Mouse (Mus musculus): ENCODE measurements around the gene Srrm2. TPM values are rescaled to one million over a fixed set of nuclear protein-coding genes. Genes with fewer than 3 reads are reported as not detected.

Gene Srrm2
- total RNA-seq, 4 experiments from 2014 or later: 503 to 777 (median 666) TPM

DNA sequence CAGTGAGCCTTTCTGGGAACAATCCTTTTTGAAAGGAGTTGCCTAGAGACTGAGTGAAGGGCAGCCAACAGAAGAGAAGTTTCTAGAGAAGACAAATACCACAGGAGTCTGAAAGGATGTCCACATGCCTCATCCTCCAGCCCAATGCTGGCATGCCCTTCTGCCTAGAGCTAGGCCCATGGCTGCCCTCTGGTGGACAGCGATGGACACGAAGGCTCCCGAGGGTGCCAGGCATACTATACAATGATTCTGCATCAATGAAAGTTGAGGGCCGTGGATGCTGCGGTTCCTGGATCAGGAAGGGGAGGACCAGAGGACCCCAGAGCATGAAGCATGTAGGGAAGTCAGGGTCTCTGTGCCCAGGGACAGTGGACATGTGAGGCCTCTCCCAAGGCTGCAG lies 63.0 kb downstream of the Srrm2 start:
- no peak for DNase-seq (ENCODE audit: low spot score in 2 of 2)

DNA sequence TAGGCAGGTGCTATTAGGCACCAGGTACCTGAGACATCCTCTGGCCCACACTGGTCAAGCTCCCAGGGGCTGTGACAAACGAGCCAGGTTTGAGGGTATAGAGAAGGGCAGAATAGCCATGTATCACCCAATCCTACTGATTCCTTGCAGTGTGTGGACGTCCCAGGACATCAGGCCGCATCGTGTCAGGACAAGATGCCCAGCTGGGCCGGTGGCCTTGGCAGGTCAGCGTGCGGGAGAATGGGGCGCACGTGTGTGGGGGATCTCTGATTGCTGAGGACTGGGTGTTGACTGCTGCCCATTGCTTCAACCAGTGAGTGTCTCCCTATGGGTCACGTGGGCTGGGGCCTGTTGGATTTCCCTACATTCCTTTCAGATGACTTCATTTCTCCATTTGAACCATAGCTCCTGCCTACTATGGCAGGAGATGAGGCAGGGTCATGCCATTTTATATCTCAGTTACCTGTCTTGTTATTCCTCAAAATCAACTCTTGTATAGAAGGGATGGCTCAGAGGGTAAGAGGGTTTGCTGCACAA lies 64.0 kb downstream of the Srrm2 start:
- DNase-seq (ENCODE audit: low spot score in 2 of 2): no peak

DNA sequence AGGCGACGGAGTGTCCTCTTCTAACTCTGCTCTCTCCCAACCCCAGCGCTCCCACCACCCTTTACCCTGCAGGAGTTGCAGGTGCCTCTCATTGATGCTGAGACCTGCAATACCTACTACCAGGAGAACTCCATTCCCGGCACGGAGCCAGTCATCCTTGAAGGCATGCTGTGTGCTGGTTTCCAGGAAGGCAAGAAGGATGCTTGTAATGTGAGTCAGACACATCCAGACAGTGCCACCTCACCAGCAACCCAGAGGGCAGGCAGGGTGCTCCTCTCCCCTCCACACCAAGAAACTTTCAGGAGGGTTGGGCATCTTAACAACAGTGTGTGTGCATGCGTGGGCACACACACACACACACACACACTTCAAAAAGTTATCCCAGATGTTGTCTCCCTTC lies 66.9 kb downstream of the Srrm2 start:
- DNase-seq (ENCODE audit: low spot score in 2 of 2): no peak

DNA sequence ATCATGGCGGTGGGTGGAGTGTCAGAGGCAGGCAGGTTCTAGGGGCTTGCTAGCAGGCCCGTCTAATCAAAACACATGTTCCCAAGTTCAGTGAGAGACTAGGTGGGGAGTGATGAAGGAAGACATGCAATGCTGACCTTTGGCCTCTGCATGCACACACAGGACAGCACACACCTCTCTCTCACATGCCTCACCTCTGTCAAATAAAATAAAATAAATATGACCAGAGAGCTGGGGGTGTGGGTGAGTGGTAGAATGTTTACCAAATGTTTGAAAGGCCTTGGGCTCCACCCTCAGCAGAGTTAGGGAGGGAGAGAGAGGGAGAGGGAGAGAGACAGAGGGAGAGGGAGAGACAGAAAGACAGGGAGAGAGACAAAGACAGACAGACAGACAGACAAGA lies 67.6 kb downstream of the Srrm2 start:
- DNase-seq (ENCODE audit: low spot score in 2 of 2): no peak

DNA sequence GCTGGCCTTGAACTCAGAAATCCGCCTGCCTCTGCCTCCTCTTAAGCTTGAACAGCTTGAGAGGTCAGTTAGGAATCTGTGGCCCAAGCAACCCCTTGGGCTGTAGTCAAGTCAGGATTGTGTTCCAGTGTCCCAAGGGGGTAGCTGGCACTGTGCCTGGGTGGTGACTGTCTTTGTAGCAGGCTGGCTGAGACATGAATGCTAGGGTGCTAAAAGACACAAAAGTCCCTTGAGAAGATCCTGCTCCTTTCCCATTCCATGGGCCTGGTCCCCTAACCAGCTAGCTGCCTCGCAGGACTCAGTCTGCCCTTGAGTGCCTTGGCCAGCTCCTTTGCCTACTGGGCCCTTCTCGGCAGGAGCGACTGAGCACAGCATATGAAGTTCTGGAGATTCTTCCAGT lies 72.6 kb downstream of the Srrm2 start:
- DNase-seq (ENCODE audit: low spot score in 2 of 2): no peak

DNA sequence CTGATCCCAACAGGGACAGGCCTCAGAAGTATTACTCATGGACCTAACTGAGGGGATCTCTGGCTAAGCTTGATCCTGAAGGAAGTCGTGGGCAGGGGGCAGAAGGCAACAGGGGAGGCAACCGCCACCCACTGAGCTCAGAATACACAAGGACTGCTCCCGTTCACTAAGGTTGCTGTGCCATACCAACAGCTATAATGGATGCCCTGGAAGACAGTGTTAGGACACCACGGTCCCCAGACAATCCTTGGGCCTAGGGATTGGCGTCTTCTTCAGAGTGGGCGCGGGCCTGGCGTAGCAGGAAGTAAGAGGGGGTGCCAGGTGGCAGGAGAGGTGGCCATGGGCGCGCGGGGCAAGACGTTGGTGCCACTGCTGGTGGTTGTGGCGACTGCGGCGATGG lies 77.4 kb downstream of the Srrm2 start, which contains the start of gene Prss21:
TSS of gene Prss21 (plus strand) at position 301 of the 400 bp plus-strand sequence.
- no peak for DNase-seq (ENCODE audit: low spot score in 2 of 2)

DNA sequence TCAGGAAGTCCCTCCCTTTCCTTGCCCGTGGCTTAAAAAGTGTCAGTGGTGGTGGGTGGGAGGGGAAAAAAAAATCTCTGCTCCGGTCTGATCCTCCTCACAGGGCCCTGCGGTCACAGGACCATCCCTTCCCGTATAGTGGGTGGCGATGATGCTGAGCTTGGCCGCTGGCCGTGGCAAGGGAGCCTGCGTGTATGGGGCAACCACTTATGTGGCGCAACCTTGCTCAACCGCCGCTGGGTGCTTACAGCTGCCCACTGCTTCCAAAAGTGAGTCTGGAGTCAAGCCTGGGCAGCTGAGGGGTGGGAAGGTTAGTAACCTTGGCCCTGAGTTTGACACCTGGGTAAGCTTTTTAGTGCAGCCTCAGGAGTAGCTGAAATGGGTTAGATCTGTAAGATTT lies 78.2 kb downstream of the Srrm2 start:
- no peak for DNase-seq (ENCODE audit: low spot score in 2 of 2)

Small RNA genes within 50 kb of the gene (microRNA-seq; reads per million reads assigned to microRNA genes)
- 0 to 0.76 reads per million in 2 experiments for gene Mir5125

Other genes starting within 250 kb of the Srrm2 start
- 1 to 10 TPM; 6.2 to 8.4 (median 7.1) TPM for gene Zfp213, start 226.3 kb upstream of the Srrm2 start, total RNA-seq (2022)
- gene Zfp13, start 191.0 kb upstream of the Srrm2 start, total RNA-seq (2022): 10 to 100 TPM; 28.9 to 32.6 (median 31.6) TPM
- not detected for gene Zscan10, start 189.7 kb upstream of the Srrm2 start, total RNA-seq (2022)
- under 1 TPM; 0.19 to 0.34 (median 0.26) TPM for gene Mmp25, start 145.3 kb upstream of the Srrm2 start, total RNA-seq (2022)
- not detected for gene Bicdl2, start 130.0 kb upstream of the Srrm2 start, total RNA-seq (2022)
- 100 to 1,000 TPM; 104 to 122 (median 108) TPM for gene Hcfc1r1, start 116.9 kb upstream of the Srrm2 start, total RNA-seq (2022)
- gene Thoc6, start 116.7 kb upstream of the Srrm2 start, total RNA-seq (2022): 1 to 10 TPM; 7.0 to 8.6 (median 7.4) TPM
- 1 to 10 TPM; 6.4 to 9.8 (median 7.4) TPM for gene Tnfrsf12a, start 113.1 kb upstream of the Srrm2 start, total RNA-seq (2022)
- not detected for gene Cldn6, start 111.3 kb upstream of the Srrm2 start, total RNA-seq (2022)
- gene Cldn9, start 106.5 kb upstream of the Srrm2 start, total RNA-seq (2022): under 1 TPM in 1 of 4 experiments, not detected in 3; 0.68 TPM
- under 1 TPM; 0.16 to 0.81 (median 0.32) TPM for gene 1520401A03Rik, start 67.7 kb upstream of the Srrm2 start, total RNA-seq (2022)
- 1 to 10 TPM; 4.3 to 5.2 (median 4.7) TPM for gene Pkmyt1, start 64.2 kb upstream of the Srrm2 start, total RNA-seq (2022)
- 10 to 100 TPM; 53.1 to 56.9 (median 53.6) TPM for gene Paqr4, start 49.7 kb upstream of the Srrm2 start, total RNA-seq (2022)
- 1 to 10 TPM in 1 of 4 experiments, under 1 TPM in 3; 0.51 to 1.3 (median 0.68) TPM for gene Kremen2, start 44.7 kb upstream of the Srrm2 start, total RNA-seq (2022)
- gene Flywch1, start 18.9 kb upstream of the Srrm2 start, total RNA-seq (2022): 100 to 1,000 TPM; 324 to 395 (median 358) TPM
- gene Flywch2, start 4.5 kb upstream of the Srrm2 start, total RNA-seq (2022): 10 to 100 TPM in 2 of 4 experiments, 1 to 10 TPM in 2; 8.1 to 11.7 (median 10.1) TPM
- gene Elob, start 38.6 kb downstream of the Srrm2 start, total RNA-seq (2022): 100 to 1,000 TPM; 314 to 381 (median 345) TPM
- gene Prss33, start 45.5 kb downstream of the Srrm2 start, total RNA-seq (2022): under 1 TPM in 1 of 4 experiments, not detected in 3; 0.38 TPM
- not detected for gene Prss32, start 53.3 kb downstream of the Srrm2 start, total RNA-seq (2022)
- gene Prss41, start 53.6 kb downstream of the Srrm2 start, total RNA-seq (2022): 1 to 10 TPM; 1.8 to 2.3 (median 2.0) TPM
- not detected for gene Prss21, start 77.5 kb downstream of the Srrm2 start, total RNA-seq (2022)
- not detected for gene Dcpp1, start 90.3 kb downstream of the Srrm2 start, total RNA-seq (2022)
- not detected for gene Dcpp2, start 90.3 kb downstream of the Srrm2 start, total RNA-seq (2022)
- gene Dcpp3, start 126.9 kb downstream of the Srrm2 start, total RNA-seq (2022): not detected
- not detected for gene Sbp, start 151.1 kb downstream of the Srrm2 start, total RNA-seq (2022)
- not detected for gene Sbpl, start 164.7 kb downstream of the Srrm2 start, total RNA-seq (2022)
- gene Prss30, start 190.0 kb downstream of the Srrm2 start, total RNA-seq (2022): under 1 TPM in 1 of 4 experiments, not detected in 3; 0.45 TPM
- gene Prss22, start 207.6 kb downstream of the Srrm2 start, total RNA-seq (2022): under 1 TPM in 1 of 4 experiments, not detected in 3; 0.33 TPM
- not detected for gene Prss27, start 247.6 kb downstream of the Srrm2 start, total RNA-seq (2022)